Mouse (Mus musculus): ENCODE data around the gene Ifitm5. TPM values are rescaled to one million over a fixed set of nuclear protein-coding genes. Genes with fewer than 3 reads are reported as not detected.
"Not testable (repeated sequence)": the region's sequence is repeated elsewhere in the genome, so short reads cannot be mapped to it uniquely, and the experiment has no call there.

Gene Ifitm5
- total and polyA plus RNA-seq, 3 experiments: 0.31 to 1.1 TPM; not detected in 1

DNA sequence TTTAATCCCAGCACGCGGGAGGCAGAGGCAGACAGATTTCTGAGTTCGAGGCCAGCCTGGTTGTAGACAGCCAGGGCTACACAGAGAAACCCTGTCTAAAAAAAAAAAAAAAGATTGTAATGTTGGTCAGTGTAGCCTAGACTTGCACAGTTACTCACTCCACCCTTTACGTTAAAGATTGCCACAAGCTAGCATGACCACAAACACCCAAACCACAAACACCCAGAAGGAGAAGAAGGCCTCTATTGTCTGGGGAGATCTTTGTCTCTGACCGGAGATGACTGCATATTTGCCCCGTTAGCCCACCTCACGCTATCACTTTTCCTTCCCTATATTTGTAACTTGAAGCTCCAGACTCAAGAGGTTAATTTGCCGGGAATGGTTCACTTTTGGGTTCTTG is 31.6 kb upstream of the Ifitm5 start:
- no peak overlapping the region for H3K9ac ChIP-seq (ENCODE audit: control insufficient read depth, low read depth, low read length, poor library complexity, severe bottlenecking)
- peaks cover 3 to 6% of the 10 kb centered on the region in 2 experiments; a peak in 3 of 4 replicates for H3K27me3 ChIP-seq (ENCODE audit: control insufficient read depth in 1 of 2, insufficient read depth in 2 of 2, low read length in 2 of 2)
- no peaks in the 10 kb centered on the region for H3K36me3 ChIP-seq (ENCODE audit: control insufficient read depth in 1 of 2, insufficient read depth in 2 of 2, low read length in 2 of 2)
- H3K27ac ChIP-seq (ENCODE audit: control insufficient read depth, low read depth, low read length): no peak overlapping the region
- TF ChIP-seq GATA1 (IDR thresholded peaks at IDR 0.05; ENCODE audit: low read depth, low read length) (no peak), MAX (IDR thresholded peaks at IDR 0.05; ENCODE audit: low read length) (no peak), MEF2A (IDR thresholded peaks at IDR 0.05; ENCODE audit: extremely low read depth, insufficient replicate concordance, low read depth, low read length, poor library complexity, severe bottlenecking) (no peak), UBTF (IDR thresholded peaks at IDR 0.05; ENCODE audit: borderline replicate concordance, insufficient read depth, low read depth, low read length) (peak; percentile 95), CHD1 (IDR thresholded peaks at IDR 0.05; ENCODE audit: low read depth, low read length) (no peak), USF1 (IDR thresholded peaks at IDR 0.05; ENCODE audit: low read depth, low read length) (no peak), POLR2AphosphoS5 (IDR thresholded peaks at IDR 0.05; ENCODE audit: borderline replicate concordance, low read depth, low read length) (no peak), NRF1 (IDR thresholded peaks at IDR 0.05; ENCODE audit: insufficient read depth, low read depth, low read length, poor library complexity, severe bottlenecking) (no peak), EP300 (IDR thresholded peaks at IDR 0.05; ENCODE audit: low read depth in 1 of 2, low read length in 2 of 2) (peak in 1 of 2 experiments; percentile 59; a peak in 2 of 4 replicates), SIN3A (IDR thresholded peaks at IDR 0.05; ENCODE audit: low read length) (no peak), E2F4 (IDR thresholded peaks at IDR 0.05; ENCODE audit: borderline replicate concordance, low read depth, low read length) (no peak), HCFC1 (IDR thresholded peaks at IDR 0.05; ENCODE audit: low read depth, low read length) (no peak), KAT2A (conservative IDR thresholded peaks at IDR 0.05; ENCODE audit: low read depth, low read length) (no peak), ZNF384 (IDR thresholded peaks at IDR 0.05; ENCODE audit: low read depth, low read length) (peak; percentile 63), BHLHE40 (IDR thresholded peaks at IDR 0.05; ENCODE audit: borderline replicate concordance, low read depth, low read length) (no peak), TBP (IDR thresholded peaks at IDR 0.05; ENCODE audit: low read depth, low read length) (peak; percentile 98), ELF1 (IDR thresholded peaks at IDR 0.05; ENCODE audit: low read depth, low read length) (no peak), POLR2A (IDR thresholded peaks at IDR 0.05; ENCODE audit: control insufficient read depth in 1 of 2, insufficient read depth in 1 of 2, low read depth in 1 of 2, low read length in 2 of 2, poor library complexity in 1 of 2) (no peak), ZMIZ1 (IDR thresholded peaks at IDR 0.05; ENCODE audit: low read depth, low read length) (no peak)
- no peak overlapping the region for H3K4me3 ChIP-seq (ENCODE audit: control insufficient read depth in 1 of 2, insufficient read depth in 1 of 2, low read depth in 2 of 2, low read length in 2 of 2)
- DNase-seq (ENCODE audit: low read depth, low spot score): peak; percentile 53
- no peaks in the 10 kb centered on the region for H3K79me2 ChIP-seq (ENCODE audit: control insufficient read depth, insufficient read depth, low read length, poor library complexity)
- H3K9me3 ChIP-seq (replicated peaks; ENCODE audit: insufficient read depth, low read length): no peaks in the 10 kb centered on the region
- H3K4me1 ChIP-seq (ENCODE audit: control insufficient read depth in 1 of 2, insufficient read depth in 2 of 2, low read length in 2 of 2): no peaks in the 10 kb centered on the region

DNA sequence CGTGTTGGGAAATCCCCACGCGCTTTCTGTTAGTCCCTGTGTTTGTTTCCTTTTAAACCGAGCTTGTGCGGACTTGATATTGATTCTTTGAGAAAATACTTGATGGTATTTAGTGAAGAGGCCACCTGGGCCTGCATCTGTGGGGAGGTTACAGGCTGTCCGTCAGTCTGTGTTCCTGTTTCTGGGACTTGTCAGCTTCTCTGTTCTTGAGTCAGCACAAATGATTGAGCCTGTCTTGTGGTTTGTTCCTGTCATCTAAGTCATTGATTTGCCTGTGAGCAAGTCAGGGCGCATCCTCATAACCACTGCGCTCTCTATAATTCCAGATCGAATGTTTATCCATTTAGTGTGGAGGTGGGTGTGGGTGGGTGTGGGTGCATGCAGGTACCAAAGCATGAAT is 26.6 kb upstream of the Ifitm5 start:
- H3K9ac ChIP-seq (ENCODE audit: control insufficient read depth, low read depth, low read length, poor library complexity, severe bottlenecking); H3K9me3 ChIP-seq (replicated peaks; ENCODE audit: insufficient read depth, low read length); H3K79me2 ChIP-seq (ENCODE audit: control insufficient read depth, insufficient read depth, low read length, poor library complexity); H3K4me3 ChIP-seq (ENCODE audit: control insufficient read depth in 1 of 2, insufficient read depth in 1 of 2, low read depth in 2 of 2, low read length in 2 of 2); H3K4me1 ChIP-seq (ENCODE audit: control insufficient read depth in 1 of 2, insufficient read depth in 2 of 2, low read length in 2 of 2); H3K27ac ChIP-seq (ENCODE audit: control insufficient read depth, low read depth, low read length); H3K27me3 ChIP-seq (ENCODE audit: control insufficient read depth in 1 of 2, insufficient read depth in 2 of 2, low read length in 2 of 2); H3K36me3 ChIP-seq (ENCODE audit: control insufficient read depth in 1 of 2, insufficient read depth in 2 of 2, low read length in 2 of 2); DNase-seq (ENCODE audit: low read depth, low spot score): not testable (repeated sequence)
